Mouse (Mus musculus) kidney, postnatal 0 days (tissue): ENCODE data around the gene Iqgap1. TPM values are rescaled to one million over a fixed set of nuclear protein-coding genes. Genes with fewer than 3 reads are reported as not detected.
A peak's percentile ranks its signal among the peaks of the same experiment; 100 is the strongest.

Source experiments
- ATAC-seq: fragments of 200-750 bp; cut with Nextera tagmentation; replicated peaks from 2 replicates; pipeline ENCODE4 v1.8.0; 2017; ENCODE audit warnings: low read depth, moderate number of reproducible peaks, moderate TSS enrichment, moderate library complexity; ENCODE audit not compliant: low FRiP score
- DNase-seq: peaks from one replicate; pipeline ENCODE4 v3.0.0-alpha.2; 2016; ENCODE audit warnings: low spot score
- H3K27ac ChIP-seq: fragments of 300-500 bp; sonication (generic); 2 replicates; pipeline ENCODE4 v1.5.1; 2014; ENCODE audit warnings: mild to moderate bottlenecking
- H3K27me3 ChIP-seq: fragments of 300-500 bp; sonication (generic); 2 replicates; pipeline ENCODE4 v1.6.1; 2014; ENCODE audit warnings: low read length, mixed read lengths; ENCODE audit not compliant: insufficient read depth
- H3K36me3 ChIP-seq: fragments of 300-500 bp; sonication (generic); 2 replicates; pipeline ENCODE4 v1.6.1; 2014; ENCODE audit warnings: low read length, mixed read lengths; ENCODE audit not compliant: insufficient read depth
- H3K4me1 ChIP-seq: fragments of 300-500 bp; sonication (generic); replicated peaks from 2 replicates; pipeline ENCODE4 v1.6.1; 2014; ENCODE audit warnings: antibody characterized with exemption, low read length, mixed read lengths; ENCODE audit not compliant: insufficient read depth
- H3K4me2 ChIP-seq: fragments of 300-500 bp; sonication (generic); 2 replicates; pipeline ENCODE4 v1.6.1; 2014; ENCODE audit warnings: mild to moderate bottlenecking, low read length, moderate library complexity, mixed read lengths
- H3K4me3 ChIP-seq: fragments of 300-500 bp; sonication (generic); replicated peaks from 2 replicates; pipeline ENCODE4 v1.5.1; 2014; ENCODE audit warnings: low read depth, low read length
- H3K9ac ChIP-seq: fragments of 300-500 bp; sonication (generic); 2 replicates; pipeline ENCODE4 v1.6.1; 2014; ENCODE audit warnings: low read depth, low read length
- H3K9me3 ChIP-seq: fragments of 300-500 bp; sonication (generic); replicated peaks from 2 replicates; pipeline ENCODE4 v1.6.1; 2016; ENCODE audit warnings: low read length, inconsistent platforms, mixed read lengths
- CTCF ChIP-seq: IDR thresholded peaks from 2 replicates; pipeline ENCODE4 v1.5.1; 2016; ENCODE audit warnings: antibody characterized with exemption, low read depth, mild to moderate bottlenecking, moderate library complexity
- WGBS: fragments of 180-500 bp; shearing (Covaris S2); extraction: QIAGEN DNeasy Blood & Tissue Kit; methylation state at CpG from one replicate; pipeline ENCODE4 v1.1.7; 2014; 5-methylcytosine and 5-hydroxymethylcytosine counted together
- polyA plus RNA-seq: library from polyadenylated mRNA; unstranded; fragments of >200 nt; fragmentation: Nextera tagmentation; extraction: Ambion mirVana; gene quantifications from 2 replicates; pipeline ENCODE4 v1.2.1, GENCODE M21; 2015

Gene Iqgap1
- polyA plus RNA-seq, 1 experiment from 2014 or later = 77.0 TPM

GRCm38 (mm10) chr7:80840937-80841336, 15.2 kb upstream of the Iqgap1 start:
- no peak for DNase-seq

GRCm38 (mm10) chr7:80840241-80840640, 14.5 kb upstream of the Iqgap1 start:
- no peaks in the 10 kb centered on the region for H3K27me3 ChIP-seq
- H3K36me3 ChIP-seq = no peaks in the 10 kb centered on the region
- 31% methylated on average over 1 of the region's 1 CpGs for WGBS
- ATAC-seq (no peak), DNase-seq (no peak)
- no peaks in the 10 kb centered on the region for H3K9me3 ChIP-seq
- H3K4me3 ChIP-seq = no peak overlapping the region
- no peak overlapping the region for H3K9ac ChIP-seq
- H3K4me1 ChIP-seq = 0 out of 2 replicates have a peak, but pooled peaks cover 5% of the 10 kb centered on the region
- no peak overlapping the region for H3K4me2 ChIP-seq
- TF ChIP-seq CTCF = no peak
- H3K27ac ChIP-seq = no peak overlapping the region

More at GRCm38 (mm10) chr7:80840937-80841336, 15.2 kb upstream of the Iqgap1 start:
- Histone ChIP-seq H3K4me1 (0 out of 2 replicates have a peak, but pooled peaks cover 5% of the 10 kb centered on the region), H3K27me3 (no peaks in the 10 kb centered on the region), H3K4me3 (no peak overlapping the region), H3K27ac (no peak overlapping the region), H3K36me3 (no peaks in the 10 kb centered on the region), H3K4me2 (no peak overlapping the region), H3K9me3 (no peaks in the 10 kb centered on the region), H3K9ac (no peak overlapping the region)
- TF ChIP-seq CTCF = no peak
- 77% methylated on average over 4 of the region's 4 CpGs for WGBS
- ATAC-seq = no peak

GRCm38 (mm10) chr7:80839755-80840154, 14.0 kb upstream of the Iqgap1 start:
- Histone ChIP-seq H3K36me3 (no peaks in the 10 kb centered on the region), H3K27me3 (no peaks in the 10 kb centered on the region), H3K9me3 (no peaks in the 10 kb centered on the region), H3K4me1 (0 out of 2 replicates have a peak, but pooled peaks cover 5% of the 10 kb centered on the region), H3K4me2 (no peak overlapping the region), H3K27ac (no peak overlapping the region), H3K9ac (no peak overlapping the region), H3K4me3 (no peak overlapping the region)
- no peak for TF ChIP-seq CTCF
- ATAC-seq (no peak), DNase-seq (peak; percentile 47)

- H3K27ac ChIP-seq = no peak overlapping the region
- WGBS = 44% methylated on average over 7 of the region's 7 CpGs
- no peak overlapping the region for H3K9ac ChIP-seq
- no peaks in the 10 kb centered on the region for H3K9me3 ChIP-seq
- H3K4me1 ChIP-seq = 0 out of 2 replicates have a peak, but pooled peaks cover 5% of the 10 kb centered on the region
- H3K4me3 ChIP-seq = no peak overlapping the region
- no peaks in the 10 kb centered on the region for H3K36me3 ChIP-seq
- no peak overlapping the region for H3K4me2 ChIP-seq
- H3K27me3 ChIP-seq = no peaks in the 10 kb centered on the region
- DNase-seq (no peak), ATAC-seq (no peak)
- no peak for TF ChIP-seq CTCF
These were observed 12.5 kb upstream of the Iqgap1 start for GRCm38 (mm10) chr7:80838247-80838646.

- no peak overlapping the region for H3K9ac ChIP-seq
- no peak for TF ChIP-seq CTCF
- H3K36me3 ChIP-seq = no peaks in the 10 kb centered on the region
- ATAC-seq (no peak), DNase-seq (peak; percentile 38)
- H3K4me3 ChIP-seq = no peak overlapping the region
- H3K27ac ChIP-seq = no peak overlapping the region
- no peaks in the 10 kb centered on the region for H3K9me3 ChIP-seq
- H3K4me1 ChIP-seq = 0 out of 2 replicates have a peak, but pooled peaks cover 5% of the 10 kb centered on the region
- 44% methylated on average over 9 of the region's 9 CpGs for WGBS
- no peaks in the 10 kb centered on the region for H3K27me3 ChIP-seq
- H3K4me2 ChIP-seq = no peak overlapping the region
These were observed 12.0 kb upstream of the Iqgap1 start for GRCm38 (mm10) chr7:80837736-80838135.

GRCm38 (mm10) chr7:80835984-80836652, 10.3 kb upstream of the Iqgap1 start:
- DNase-seq (no peak), ATAC-seq (no peak)
- Histone ChIP-seq H3K4me2 (no peak overlapping the region), H3K36me3 (no peaks in the 10 kb centered on the region), H3K9me3 (no peaks in the 10 kb centered on the region), H3K27ac (no peak overlapping the region), H3K27me3 (no peaks in the 10 kb centered on the region), H3K4me3 (no peak overlapping the region), H3K9ac (no peak overlapping the region), H3K4me1 (0 out of 2 replicates have a peak, but pooled peaks cover 5% of the 10 kb centered on the region)
- 70% methylated on average over 4 of the region's 4 CpGs for WGBS
- no peak for TF ChIP-seq CTCF
